Mouse (Mus musculus) liver, postnatal 0 days (tissue): ENCODE measurements around the gene Sdk2. TPM values are rescaled to one million over a fixed set of nuclear protein-coding genes. Genes with fewer than 3 reads are reported as not detected.

Experiments used
- ATAC-seq: fragments of 200-750 bp; cut with Nextera tagmentation; 2 replicates; pipeline ENCODE4 v1.8.0; 2017; ENCODE audit warnings: mild to moderate bottlenecking, moderate library complexity
- DNase-seq: peaks from one replicate; pipeline ENCODE4 v3.0.0-alpha.2; 2016
- H3K27ac ChIP-seq: fragments of 300-500 bp; sonication (generic); 2 replicates; pipeline ENCODE4 v1.5.1; 2014; ENCODE audit warnings: antibody characterized with exemption, moderate library complexity, mild to moderate bottlenecking, low read depth
- H3K27me3 ChIP-seq: fragments of 300-500 bp; sonication (generic); 2 replicates; pipeline ENCODE4 v1.6.1; 2014; ENCODE audit warnings: low read length, control low read depth, mixed read lengths; ENCODE audit not compliant: insufficient read depth
- H3K36me3 ChIP-seq: fragments of 300-500 bp; sonication (generic); replicated peaks from 2 replicates; pipeline ENCODE4 v1.6.1; 2014; ENCODE audit warnings: mild to moderate bottlenecking, control low read depth, low read length, moderate library complexity, mixed read lengths; ENCODE audit not compliant: insufficient read depth
- H3K4me1 ChIP-seq: fragments of 300-500 bp; sonication (generic); 2 replicates; pipeline ENCODE4 v1.6.1; 2014; ENCODE audit warnings: antibody characterized with exemption, mild to moderate bottlenecking, control low read depth; ENCODE audit not compliant: insufficient read depth
- H3K4me2 ChIP-seq: fragments of 300-500 bp; sonication (generic); 2 replicates; pipeline ENCODE4 v1.6.1; 2014; ENCODE audit warnings: low read depth, mild to moderate bottlenecking, low read length, moderate library complexity, mixed read lengths
- H3K4me3 ChIP-seq: fragments of 300-500 bp; sonication (generic); 2 replicates; pipeline ENCODE4 v1.5.1; 2014; ENCODE audit warnings: low read depth, low read length
- H3K9ac ChIP-seq: fragments of 300-500 bp; sonication (generic); replicated peaks from 2 replicates; pipeline ENCODE4 v1.6.1; 2014; ENCODE audit warnings: mild to moderate bottlenecking, moderate library complexity
- H3K9me3 ChIP-seq: fragments of 300-500 bp; sonication (generic); 2 replicates; pipeline ENCODE4 v1.6.1; 2016; ENCODE audit warnings: mild to moderate bottlenecking, control low read depth, low read length, mixed read lengths
- CTCF ChIP-seq: sonication (generic); IDR thresholded peaks from 2 replicates; pipeline ENCODE4 v1.5.1; 2016; ENCODE audit warnings: antibody characterized with exemption, low read depth
- EP300 ChIP-seq: IDR thresholded peaks from 2 replicates; pipeline ENCODE4 v1.6.1; 2016; ENCODE audit warnings: antibody characterized with exemption, low read depth, mild to moderate bottlenecking
- WGBS: fragments of 180-500 bp; shearing (Covaris S2); extraction: QIAGEN DNeasy Blood & Tissue Kit; methylation state at CpG from one replicate; pipeline ENCODE4 v1.1.7; 2014; ENCODE audit not compliant: insufficient replicate concordance; 5-methylcytosine and 5-hydroxymethylcytosine counted together
- polyA plus RNA-seq: library from polyadenylated mRNA; unstranded; fragments of >200 nt; fragmentation: Nextera tagmentation; extraction: Ambion mirVana; gene quantifications from 2 replicates; pipeline ENCODE4 v1.2.1, GENCODE M21; 2015

The Sdk2 gene
- polyA plus RNA-seq, 1 experiment from 2014 or later = 0.15 TPM

- no peak for TF ChIP-seq EP300
- TF ChIP-seq CTCF = no peak
- no peak for DNase-seq
Observed at GRCm38 (mm10) chr11:114080606-114081005, 13.8 kb upstream of the Sdk2 start.

GRCm38 (mm10) chr11:114072644-114073043, 5.8 kb upstream of the Sdk2 start:
- no peaks in the 10 kb centered on the region for H3K4me1 ChIP-seq
- no peak overlapping the region for H3K27ac ChIP-seq
- H3K4me2 ChIP-seq = peak overlapping the region; percentile 66
- no peak for TF ChIP-seq CTCF
- no peak for DNase-seq
- no peaks in the 10 kb centered on the region for H3K9me3 ChIP-seq
- H3K36me3 ChIP-seq = no peaks in the 10 kb centered on the region
- 54% methylated on average over 10 of the region's 10 CpGs for WGBS
- peak overlapping the region; percentile 38 for H3K4me3 ChIP-seq
- peak; percentile 50; the same call in 1 of the 2 replicates for ATAC-seq
- H3K27me3 ChIP-seq = peaks cover 9% of the 10 kb centered on the region
- peak overlapping the region; percentile 30; the same call in 1 of the 2 replicates for H3K9ac ChIP-seq

More at GRCm38 (mm10) chr11:114080606-114081005, 13.8 kb upstream of the Sdk2 start:
- Histone ChIP-seq H3K27ac (no peak overlapping the region), H3K27me3 (no peaks in the 10 kb centered on the region), H3K9ac (no peak overlapping the region), H3K9me3 (no peaks in the 10 kb centered on the region), H3K4me2 (no peak overlapping the region), H3K4me3 (no peak overlapping the region), H3K36me3 (no peaks in the 10 kb centered on the region), H3K4me1 (no peaks in the 10 kb centered on the region)
- 82% methylated on average over 9 of the region's 9 CpGs for WGBS
- no peak for ATAC-seq

- Histone ChIP-seq H3K36me3 (no peaks in the 10 kb centered on the region), H3K4me1 (no peaks in the 10 kb centered on the region; the same call in 1 of the 2 replicates), H3K27me3 (peaks cover 15% of the 10 kb centered on the region), H3K4me2 (peak overlapping the region; percentile 66), H3K27ac (no peak overlapping the region), H3K9me3 (no peaks in the 10 kb centered on the region), H3K4me3 (0 out of 2 replicates have a peak overlapping the region, but pooled peaks have one; percentile 38), H3K9ac (no peak overlapping the region)
- TF ChIP-seq EP300 (no peak), CTCF (peak; percentile 67)
- WGBS = 13% methylated on average over 8 of the region's 8 CpGs
- ATAC-seq (no peak), DNase-seq (peak; percentile 51)
Observed at GRCm38 (mm10) chr11:114071998-114072397, 5.2 kb upstream of the Sdk2 start.

- no peak overlapping the region for H3K4me2 ChIP-seq
- WGBS = 57% methylated on average over 6 of the region's 6 CpGs
- no peaks in the 10 kb centered on the region for H3K36me3 ChIP-seq
- ATAC-seq = no peak
- peaks cover 26% of the 10 kb centered on the region for H3K27me3 ChIP-seq
- no peak for DNase-seq
- no peak overlapping the region for H3K27ac ChIP-seq
- peaks cover 8% of the 10 kb centered on the region; the same call in 1 of the 2 replicates for H3K4me1 ChIP-seq
- TF ChIP-seq CTCF (peak; percentile 39), EP300 (no peak)
- H3K9ac ChIP-seq = no peak overlapping the region
- H3K9me3 ChIP-seq = no peaks in the 10 kb centered on the region
- H3K4me3 ChIP-seq = no peak overlapping the region
Observed at GRCm38 (mm10) chr11:114070881-114071280, 4.0 kb upstream of the Sdk2 start.

- Histone ChIP-seq H3K9me3 (no peaks in the 10 kb centered on the region), H3K4me2 (no peak overlapping the region), H3K4me3 (no peak overlapping the region), H3K36me3 (no peaks in the 10 kb centered on the region), H3K27ac (no peak overlapping the region), H3K27me3 (peaks cover 33% of the 10 kb centered on the region), H3K9ac (no peak overlapping the region), H3K4me1 (peaks cover 13% of the 10 kb centered on the region; the same call in 1 of the 2 replicates)
- no peak for DNase-seq
- WGBS = 70% methylated on average over 8 of the region's 8 CpGs
- ATAC-seq = no peak
- no peak for TF ChIP-seq EP300
- TF ChIP-seq CTCF = no peak
Observed at GRCm38 (mm10) chr11:114070131-114070530, 3.3 kb upstream of the Sdk2 start.

GRCm38 (mm10) chr11:114068390-114068789, 1.5 kb upstream of the Sdk2 start:
- H3K27ac ChIP-seq = no peak overlapping the region
- no peak for ATAC-seq

More at GRCm38 (mm10) chr11:114068390-114068789, 1.5 kb upstream of the Sdk2 start:
- no peak overlapping the region for H3K4me2 ChIP-seq
- peak; percentile 40 for DNase-seq
- no peak overlapping the region for H3K9ac ChIP-seq
- H3K4me3 ChIP-seq = no peak overlapping the region
- peaks cover 49% of the 10 kb centered on the region for H3K27me3 ChIP-seq
- 9% methylated on average over 5 of the region's 5 CpGs for WGBS
- H3K4me1 ChIP-seq = peaks cover 14% of the 10 kb centered on the region; the same call in 1 of the 2 replicates
- peak; percentile 60 for TF ChIP-seq CTCF
- TF ChIP-seq EP300 = no peak
- no peaks in the 10 kb centered on the region for H3K9me3 ChIP-seq
- no peaks in the 10 kb centered on the region for H3K36me3 ChIP-seq
